Mouse (Mus musculus) intestine, embryonic 16.5 days (tissue): ENCODE data around the gene Nt5dc2. TPM values are rescaled to one million over a fixed set of nuclear protein-coding genes. Genes with fewer than 3 reads are reported as not detected.
A peak's percentile ranks its signal among the peaks of the same experiment; 100 is the strongest.

Experiments
- ATAC-seq: fragments of 200-750 bp; cut with Nextera tagmentation; 2 replicates; pipeline ENCODE4 v1.8.0; 2017; ENCODE audit warnings: moderate TSS enrichment, moderate library complexity
- H3K27ac ChIP-seq: fragments of 300-500 bp; sonication (generic); 2 replicates; pipeline ENCODE4 v1.5.1; 2014; ENCODE audit warnings: mild to moderate bottlenecking, low read length
- H3K27me3 ChIP-seq: fragments of 300-500 bp; sonication (generic); replicated peaks from 2 replicates; pipeline ENCODE4 v1.6.1; 2014; ENCODE audit warnings: low read length, control low read depth, mixed read lengths; ENCODE audit not compliant: control insufficient read depth, insufficient read depth
- H3K36me3 ChIP-seq: fragments of 300-500 bp; sonication (generic); 2 replicates; pipeline ENCODE4 v1.6.1; 2014; ENCODE audit warnings: low read length, control low read depth; ENCODE audit not compliant: control insufficient read depth, insufficient read depth
- H3K4me1 ChIP-seq: fragments of 300-500 bp; sonication (generic); 2 replicates; pipeline ENCODE4 v1.6.1; 2014; ENCODE audit warnings: low read length, control low read depth, mixed read lengths; ENCODE audit not compliant: control insufficient read depth, insufficient read depth
- H3K4me2 ChIP-seq: fragments of 300-500 bp; sonication (generic); 2 replicates; pipeline ENCODE4 v1.6.1; 2014; ENCODE audit warnings: low read depth, low read length, control low read depth
- H3K4me3 ChIP-seq: fragments of 300-500 bp; sonication (generic); 2 replicates; pipeline ENCODE4 v1.5.1; 2014; ENCODE audit warnings: mild to moderate bottlenecking, low read length
- H3K9ac ChIP-seq: fragments of 300-500 bp; sonication (generic); 2 replicates; pipeline ENCODE4 v1.6.1; 2014; ENCODE audit warnings: low read depth, low read length
- H3K9me3 ChIP-seq: fragments of 300-500 bp; sonication (generic); 2 replicates; pipeline ENCODE4 v1.6.1; 2016; ENCODE audit warnings: low read length, control low read depth; ENCODE audit not compliant: control insufficient read depth
- WGBS: fragments of 180-500 bp; shearing (Covaris S2); extraction: QIAGEN DNeasy Blood & Tissue Kit; methylation state at CpG from one replicate; pipeline ENCODE4 v1.1.7; 2014; 5-methylcytosine and 5-hydroxymethylcytosine counted together
- polyA plus RNA-seq: library from polyadenylated mRNA; unstranded; fragments of >200 nt; fragmentation: Nextera tagmentation; extraction: Ambion mirVana; gene quantifications from 2 replicates; pipeline ENCODE4 v1.2.1, GENCODE M21; 2015

Nt5dc2 gene
- polyA plus RNA-seq, 1 experiment from 2014 or later: 205 TPM

DNA sequence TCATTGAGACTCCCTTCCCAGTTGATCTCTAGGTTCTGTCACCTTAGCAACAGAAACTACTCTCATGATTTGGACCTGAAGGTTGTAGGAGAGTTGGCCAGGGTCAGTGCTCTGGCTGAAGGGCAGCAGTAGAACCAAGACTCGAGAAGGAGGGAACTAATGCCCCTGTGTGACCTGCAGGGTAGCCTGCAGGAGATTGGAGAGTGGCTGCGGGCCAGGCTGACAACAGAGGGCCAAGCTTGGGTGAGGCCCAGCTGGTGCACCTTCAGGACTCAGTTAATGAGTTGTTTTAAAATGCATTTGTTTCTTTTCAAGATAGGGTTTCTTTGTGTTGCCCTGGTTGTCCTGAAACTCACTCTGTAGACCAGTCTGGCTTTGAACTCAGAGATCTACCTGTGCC lies 34.2 kb downstream of the Nt5dc2 start:
- 57% methylated on average over 2 of the region's 2 CpGs for WGBS
- H3K27ac ChIP-seq: no peak overlapping the region

DNA sequence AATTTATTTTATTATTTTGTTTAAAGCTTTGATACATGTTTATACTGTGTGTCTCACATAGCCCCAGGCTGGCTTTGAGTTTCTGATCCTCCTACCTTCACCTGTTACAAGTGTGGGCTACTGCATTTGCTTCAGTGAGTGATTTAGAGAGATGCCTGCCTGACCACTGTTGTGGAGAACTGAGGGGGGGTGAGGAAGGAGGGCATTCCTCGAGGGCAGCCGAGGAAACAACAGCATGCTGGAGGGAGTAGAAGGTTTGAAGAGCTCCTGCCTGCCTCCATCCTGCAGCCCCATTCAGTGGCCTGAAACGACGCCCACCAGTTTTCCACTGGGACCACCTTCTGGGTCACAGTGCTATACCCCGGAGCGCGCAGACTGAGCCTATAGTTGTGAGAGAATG lies 34.6 kb downstream of the Nt5dc2 start:
- Histone ChIP-seq H3K36me3 (no peaks in the 10 kb centered on the region), H3K9ac (0 out of 2 replicates have a peak overlapping the region, but pooled peaks have one; percentile 4), H3K27me3 (no peaks in the 10 kb centered on the region), H3K9me3 (no peaks in the 10 kb centered on the region), H3K4me2 (no peak overlapping the region), H3K4me3 (no peak overlapping the region), H3K4me1 (peaks cover 4% of the 10 kb centered on the region), H3K27ac (no peak overlapping the region)
- no peak for ATAC-seq
- 55% methylated on average over 7 of the region's 7 CpGs for WGBS

More for the DNA sequence above, 34.2 kb downstream of the Nt5dc2 start:
- no peak for ATAC-seq
- Histone ChIP-seq H3K4me1 (peaks cover 7% of the 10 kb centered on the region), H3K9me3 (no peaks in the 10 kb centered on the region), H3K4me3 (no peak overlapping the region), H3K9ac (no peak overlapping the region), H3K36me3 (no peaks in the 10 kb centered on the region), H3K27me3 (no peaks in the 10 kb centered on the region), H3K4me2 (no peak overlapping the region)

DNA sequence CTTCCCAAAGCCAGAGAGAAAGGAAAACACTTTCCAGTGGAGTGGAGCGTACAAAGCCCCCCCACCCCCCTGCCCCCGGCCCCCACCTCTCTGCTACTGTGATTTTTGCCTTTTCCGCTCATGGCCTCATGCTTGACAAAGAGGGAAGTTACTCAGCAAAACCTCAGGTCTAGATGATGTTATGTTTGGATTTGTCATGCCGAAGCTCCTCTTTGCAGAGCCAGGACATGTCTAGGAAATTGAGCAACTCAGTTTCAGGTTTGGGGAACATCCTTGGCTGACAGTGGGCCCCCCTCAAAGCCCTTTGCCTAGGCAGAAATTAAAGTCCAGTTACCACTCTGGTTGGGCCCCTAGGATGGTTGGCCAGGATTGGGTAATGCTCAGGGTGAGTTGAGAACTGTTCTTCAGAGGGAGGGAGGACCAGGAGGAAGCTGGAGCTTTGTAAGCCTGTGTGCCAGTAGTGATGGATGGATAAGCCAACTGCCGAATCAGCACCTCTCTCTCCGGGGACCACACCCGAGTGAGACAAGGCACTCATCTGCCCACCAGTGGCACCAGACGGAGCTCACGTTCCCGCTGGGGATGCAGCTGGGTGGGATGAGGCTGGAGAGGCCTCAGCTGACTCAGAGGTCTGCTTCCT lies 35.3 kb downstream of the Nt5dc2 start:
- WGBS: 46% methylated on average over 10 of the region's 10 CpGs
- Histone ChIP-seq H3K36me3 (no peaks in the 10 kb centered on the region), H3K4me2 (0 out of 2 replicates have a peak overlapping the region, but pooled peaks have one; percentile 16), H3K27ac (no peak overlapping the region), H3K27me3 (no peaks in the 10 kb centered on the region), H3K9me3 (no peaks in the 10 kb centered on the region), H3K9ac (peak overlapping the region; percentile 27; the same call in 1 of the 2 replicates), H3K4me3 (no peak overlapping the region), H3K4me1 (peaks cover 3% of the 10 kb centered on the region)
- peak; percentile 37; the same call in 1 of the 2 replicates for ATAC-seq

DNA sequence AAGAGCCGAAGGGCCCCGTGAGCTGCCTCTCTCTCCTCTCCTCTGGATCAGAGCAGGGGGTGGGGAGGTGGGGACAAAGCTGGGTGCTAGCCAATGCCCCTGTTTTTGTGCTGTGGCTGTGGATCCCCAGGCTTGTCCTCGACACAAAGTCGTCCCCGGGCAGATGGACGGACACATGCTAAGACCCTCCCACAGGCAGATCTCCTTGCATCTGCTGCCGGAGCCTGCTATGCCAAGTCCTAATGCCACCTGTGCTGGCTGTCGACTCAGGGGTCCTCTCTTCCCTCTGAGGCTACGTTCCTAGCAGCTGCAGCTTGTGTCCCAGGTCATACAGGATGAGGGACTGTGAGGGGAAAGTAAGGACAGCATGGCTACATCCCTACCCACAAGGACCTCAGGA lies 36.0 kb downstream of the Nt5dc2 start:
- Histone ChIP-seq H3K27ac (no peak overlapping the region), H3K4me1 (peaks cover 3% of the 10 kb centered on the region), H3K4me3 (peak overlapping the region; percentile 13), H3K36me3 (peaks cover 6% of the 10 kb centered on the region), H3K9ac (0 out of 2 replicates have a peak overlapping the region, but pooled peaks have one; percentile 6), H3K4me2 (no peak overlapping the region; the same call in 1 of the 2 replicates), H3K27me3 (no peaks in the 10 kb centered on the region), H3K9me3 (no peaks in the 10 kb centered on the region)
- WGBS: 64% methylated on average over 9 of the region's 9 CpGs
- no peak for ATAC-seq

DNA sequence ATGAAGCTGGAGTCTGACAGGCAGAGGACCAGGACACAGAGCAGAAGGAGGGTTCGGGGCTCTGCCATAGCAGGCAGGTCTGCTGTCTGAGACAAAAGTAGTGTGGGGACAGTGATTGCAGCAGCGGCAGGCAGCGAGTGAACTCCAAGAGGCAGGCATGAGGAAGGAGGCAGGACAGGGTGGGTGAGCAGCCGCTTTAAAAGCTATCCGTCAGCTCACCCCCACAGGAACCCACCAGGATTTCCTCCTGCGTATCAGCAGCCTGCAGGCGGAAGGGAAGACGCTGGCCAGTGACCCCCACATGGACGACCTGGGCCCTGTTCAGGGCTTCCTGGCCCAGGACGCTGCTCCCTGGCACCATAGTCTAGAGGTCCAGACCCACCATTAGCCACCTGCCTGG lies 37.6 kb downstream of the Nt5dc2 start, which contains the start of gene Stab1:
TSS of gene Stab1 (minus strand) at position 217 of the 400 bp plus-strand sequence.
- Histone ChIP-seq H3K4me2 (no peak within 1 kb of the TSS), H3K9ac (peak within 1 kb of the TSS; percentile 6; the same call in 1 of the 2 replicates), H3K27ac (peak within 1 kb of the TSS; percentile 11; the same call in 1 of the 2 replicates), H3K36me3 (peaks cover 17% of the 10 kb centered on the region), H3K4me3 (peak within 1 kb of the TSS; percentile 13), H3K4me1 (peaks cover 5% of the 10 kb centered on the region), H3K27me3 (no peaks in the 10 kb centered on the region), H3K9me3 (no peaks in the 10 kb centered on the region)
- 33% methylated on average over 10 of the region's 10 CpGs for WGBS
- ATAC-seq: no peak

DNA sequence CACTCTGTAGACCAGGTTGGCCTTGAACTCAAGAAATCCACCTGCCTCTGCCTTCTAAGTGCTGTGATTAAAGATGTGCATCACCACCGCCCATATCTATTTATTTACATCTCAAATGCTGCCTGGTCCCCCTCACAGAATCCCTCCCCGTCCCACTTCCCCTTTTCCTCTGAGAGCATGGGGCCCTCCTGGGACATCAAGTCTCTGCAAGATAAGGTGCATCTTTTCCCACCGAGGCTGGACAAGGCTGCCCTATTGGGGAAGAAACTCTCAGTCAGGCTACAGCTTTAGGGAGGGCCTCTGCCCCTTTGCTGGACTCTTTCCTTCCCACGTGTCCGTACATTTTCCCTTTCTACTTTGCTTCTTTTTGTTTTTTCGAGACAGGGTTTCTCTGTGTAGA lies 38.7 kb downstream of the Nt5dc2 start:
- H3K27me3 ChIP-seq: no peaks in the 10 kb centered on the region
- H3K4me2 ChIP-seq: no peak overlapping the region
- H3K9me3 ChIP-seq: no peaks in the 10 kb centered on the region
- H3K4me1 ChIP-seq: peaks cover 6% of the 10 kb centered on the region; the same call in 1 of the 2 replicates
- 75% methylated on average over 6 of the region's 6 CpGs for WGBS
- peaks cover 27% of the 10 kb centered on the region for H3K36me3 ChIP-seq
- no peak overlapping the region for H3K4me3 ChIP-seq
- no peak for ATAC-seq
- no peak overlapping the region for H3K27ac ChIP-seq
- no peak overlapping the region for H3K9ac ChIP-seq

DNA sequence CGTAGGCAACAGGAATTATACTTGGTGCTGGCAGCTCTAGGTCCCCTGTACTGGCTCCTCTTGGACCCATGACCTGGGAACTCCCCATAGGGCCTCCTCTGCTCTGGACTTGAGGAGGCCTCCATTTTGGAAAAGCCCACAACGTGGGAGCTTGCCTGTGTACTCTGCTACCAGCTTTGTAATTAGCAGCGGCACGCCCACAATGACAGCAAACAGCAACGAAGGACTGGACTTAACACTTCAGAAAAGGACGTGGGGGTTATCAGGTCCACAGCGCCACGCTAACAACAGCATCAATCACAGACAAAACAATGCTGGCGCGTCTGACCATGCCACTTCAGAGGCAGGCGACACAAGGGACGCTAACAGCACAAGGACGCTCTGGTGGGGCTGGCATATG lies 40.1 kb downstream of the Nt5dc2 start:
- Histone ChIP-seq H3K4me3 (no peak overlapping the region), H3K36me3 (peaks cover 30% of the 10 kb centered on the region), H3K4me1 (peaks cover 6% of the 10 kb centered on the region; the same call in 1 of the 2 replicates), H3K9me3 (no peaks in the 10 kb centered on the region), H3K9ac (no peak overlapping the region), H3K4me2 (no peak overlapping the region), H3K27ac (no peak overlapping the region), H3K27me3 (no peaks in the 10 kb centered on the region)
- 83% methylated on average over 13 of the region's 13 CpGs for WGBS
- no peak for ATAC-seq

DNA sequence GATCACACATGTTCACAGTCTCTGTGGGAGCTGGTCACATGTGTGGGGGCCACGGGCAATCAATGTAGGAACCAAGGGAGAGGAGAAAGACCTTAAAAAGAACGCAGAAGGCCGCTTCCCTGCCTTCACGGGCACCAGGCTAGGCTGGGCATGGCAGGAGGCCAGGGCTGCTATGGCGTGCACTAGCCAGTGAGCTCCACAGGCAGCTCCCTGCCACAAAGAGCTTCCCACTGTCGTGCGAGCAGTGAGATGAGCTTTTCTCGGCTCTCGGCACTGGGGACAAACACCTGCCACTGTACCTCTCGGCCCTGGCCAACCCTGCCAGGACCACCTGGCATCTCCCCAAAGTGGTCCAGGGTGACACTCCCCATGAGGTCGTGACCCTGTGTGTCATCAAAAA lies 40.5 kb downstream of the Nt5dc2 start:
- no peaks in the 10 kb centered on the region for H3K27me3 ChIP-seq
- peaks cover 5% of the 10 kb centered on the region; the same call in 1 of the 2 replicates for H3K4me1 ChIP-seq
- H3K9me3 ChIP-seq: no peaks in the 10 kb centered on the region
- no peak overlapping the region for H3K4me2 ChIP-seq
- H3K9ac ChIP-seq: no peak overlapping the region
- no peak for ATAC-seq
- peaks cover 34% of the 10 kb centered on the region for H3K36me3 ChIP-seq
- no peak overlapping the region for H3K4me3 ChIP-seq
- 88% methylated on average over 11 of the region's 11 CpGs for WGBS
- H3K27ac ChIP-seq: no peak overlapping the region

DNA sequence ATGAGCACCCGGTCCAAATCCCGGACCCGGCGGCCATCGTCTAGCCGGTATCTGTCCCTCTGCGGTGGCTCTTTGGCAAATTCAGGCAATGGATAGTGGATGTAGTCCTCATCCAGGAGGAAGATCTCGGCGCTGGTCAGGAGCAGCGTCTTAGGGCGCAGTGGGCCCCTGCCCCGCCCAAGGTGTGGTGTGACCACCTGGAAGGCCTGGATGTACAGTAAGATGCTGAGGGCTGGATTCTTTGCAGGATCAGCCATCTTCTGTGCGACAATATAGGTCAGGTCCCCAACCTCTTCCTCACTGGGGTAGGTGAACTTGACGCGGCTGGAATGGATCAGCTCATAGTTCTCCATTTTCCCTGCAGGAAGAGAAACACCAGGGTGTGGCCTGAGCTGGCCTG lies 41.0 kb downstream of the Nt5dc2 start:
- no peak for ATAC-seq
- 94% methylated on average over 15 of the region's 15 CpGs for WGBS
- H3K4me2 ChIP-seq: no peak overlapping the region
- no peaks in the 10 kb centered on the region for H3K27me3 ChIP-seq
- H3K9me3 ChIP-seq: no peaks in the 10 kb centered on the region
- no peak overlapping the region for H3K27ac ChIP-seq
- peaks cover 38% of the 10 kb centered on the region for H3K36me3 ChIP-seq
- no peak overlapping the region for H3K4me3 ChIP-seq
- H3K4me1 ChIP-seq: peaks cover 3% of the 10 kb centered on the region; the same call in 1 of the 2 replicates
- H3K9ac ChIP-seq: no peak overlapping the region
